ENCODE assay signal across 8 mouse cellular contexts in the genomic region with DNA sequence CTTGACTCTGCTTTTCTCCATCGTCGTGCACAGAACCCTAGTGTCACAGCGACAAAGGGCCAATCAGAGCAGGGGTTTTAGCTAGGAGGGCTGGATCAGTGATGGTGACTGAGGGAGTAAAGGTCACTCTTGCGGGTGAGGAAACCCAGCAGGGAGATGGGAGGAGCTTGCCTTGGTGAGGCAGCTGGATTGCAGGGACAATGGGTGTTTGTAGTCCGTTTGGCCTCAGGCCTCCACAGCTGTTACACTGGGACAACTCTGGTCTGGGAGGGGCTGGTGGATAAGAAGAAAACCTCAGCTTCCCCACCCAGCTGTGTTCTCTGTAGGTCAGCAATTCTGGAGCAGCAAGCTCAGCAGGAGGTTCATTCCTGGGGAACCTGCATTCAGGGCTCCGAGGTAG.
DNase-seq lines count a peak whose midpoint lies in the region; ATAC-seq and TF ChIP-seq lines count a peak whose summit lies in the region.

No protein-coding gene starts in this region.

- H3K4me2 ChIP-seq in neural tube, embryonic 15.5 days = no peak overlapping the region
- no peak overlapping the region for H3K4me2 ChIP-seq in lung, embryonic 16.5 days (ENCODE audit: low read depth, low read length)

- no peaks in the 10 kb centered on the region for H3K4me1 ChIP-seq in cerebellum, adult 2 months (ENCODE audit: control insufficient read depth, insufficient read depth, low read length)
- peaks cover 9% of the 10 kb centered on the region; the same call in 1 of the 2 replicates for H3K4me1 ChIP-seq in neural tube, embryonic 15.5 days
- no peaks in the 10 kb centered on the region for H3K4me1 ChIP-seq in lung, embryonic 16.5 days (replicated peaks; ENCODE audit: control insufficient read depth, insufficient read depth, low read length)
- H3K4me1 ChIP-seq in thymus, adult 2 months (replicated peaks; ENCODE audit: control insufficient read depth, insufficient read depth, low read length) = no peaks in the 10 kb centered on the region

- 0 out of 2 replicates have a peak overlapping the region, but pooled peaks have one; percentile 52 for H3K27ac ChIP-seq in cerebellum, adult 2 months (ENCODE audit: insufficient read depth, low read length)
- no peak overlapping the region for H3K27ac ChIP-seq in neural tube, embryonic 15.5 days (replicated peaks)
- H3K27ac ChIP-seq in lung, embryonic 16.5 days (ENCODE audit: low read length) = no peak overlapping the region
- H3K27ac ChIP-seq in thymus, adult 2 months (ENCODE audit: control insufficient read depth, insufficient read depth, low read length) = no peak overlapping the region

- no peak overlapping the region for H3K4me3 ChIP-seq in cerebellum, adult 2 months (replicated peaks; ENCODE audit: insufficient read depth, low read depth, low read length)
- H3K4me3 ChIP-seq in neural tube, embryonic 15.5 days (replicated peaks) = no peak overlapping the region
- H3K4me3 ChIP-seq in lung, embryonic 16.5 days (ENCODE audit: low read length) = no peak overlapping the region
- H3K4me3 ChIP-seq in thymus, adult 2 months (ENCODE audit: control insufficient read depth, insufficient read depth, low read length) = no peak overlapping the region

- peaks cover 4% of the 10 kb centered on the region; the same call in 1 of the 2 replicates for H3K9me3 ChIP-seq in neural tube, embryonic 15.5 days (replicated peaks)
- no peaks in the 10 kb centered on the region for H3K9me3 ChIP-seq in lung, embryonic 16.5 days (ENCODE audit: control insufficient read depth, low read length)

- ATAC-seq in neural tube, embryonic 15.5 days (ENCODE audit: low FRiP score) = no peak
- peak; percentile 81 for ATAC-seq in lung, embryonic 16.5 days (ENCODE audit: low read depth)
- no peak for ATAC-seq in megakaryocyte, adult 5-6 weeks (ENCODE audit: poor library complexity, severe bottlenecking)

- H3K36me3 ChIP-seq in neural tube, embryonic 15.5 days = no peaks in the 10 kb centered on the region
- no peaks in the 10 kb centered on the region for H3K36me3 ChIP-seq in lung, embryonic 16.5 days (ENCODE audit: control insufficient read depth, insufficient read depth, low read length)
- no peaks in the 10 kb centered on the region for H3K36me3 ChIP-seq in thymus, adult 2 months (ENCODE audit: control insufficient read depth, insufficient read depth, low read length)

- TF ChIP-seq POLR2A in cerebellum, adult 2 months (IDR thresholded peaks at IDR 0.05; ENCODE audit: borderline replicate concordance, insufficient read depth, low read length) = no peak
- no peak for TF ChIP-seq POLR2A in thymus, adult 2 months (IDR thresholded peaks at IDR 0.05; ENCODE audit: control insufficient read depth, extremely low read depth, insufficient read depth, low read length, poor library complexity)

- 51% methylated on average over 6 of the region's 6 CpGs for WGBS in cerebellum, adult 2 months
- 26% methylated on average over 6 of the region's 6 CpGs for WGBS in neural tube, embryonic 15.5 days
- 39% methylated on average over 6 of the region's 6 CpGs for WGBS in lung, embryonic 16.5 days
- 73% methylated on average over 6 of the region's 6 CpGs for WGBS in thymus, adult 2 months

- TF ChIP-seq CTCF in cerebellum, adult 2 months (IDR thresholded peaks at IDR 0.05; ENCODE audit: borderline replicate concordance, insufficient read depth, low read depth, low read length) = no peak
- TF ChIP-seq CTCF in thymus, adult 2 months (IDR thresholded peaks at IDR 0.05; ENCODE audit: borderline replicate concordance, control insufficient read depth, extremely low read depth, insufficient read depth, low read length, poor library complexity) = no peak

- intact Hi-C loops in heart, postnatal 36 days (cut with DNase I) = no loop called here

- H3K27me3 ChIP-seq in cerebellum, adult 2 months (ENCODE audit: control insufficient read depth, insufficient read depth, low read length) = no peaks in the 10 kb centered on the region
- H3K27me3 ChIP-seq in neural tube, embryonic 15.5 days (replicated peaks) = no peaks in the 10 kb centered on the region
- H3K27me3 ChIP-seq in lung, embryonic 16.5 days (ENCODE audit: control insufficient read depth, insufficient read depth, low read depth, low read length) = no peaks in the 10 kb centered on the region
- no peaks in the 10 kb centered on the region for H3K27me3 ChIP-seq in thymus, adult 2 months (ENCODE audit: control insufficient read depth, insufficient read depth, low read length)

- peak in 1 of 2 experiments; percentile 37 for DNase-seq in cerebellum, adult 2 months
- DNase-seq in cerebellum, postnatal 4 days (ENCODE audit: low spot score in 2 of 2) = no peak
- peak; percentile 40 for DNase-seq in neural tube, embryonic 10.5 days (ENCODE audit: extremely low spot score, low spot score)
- peak; percentile 33 to 37 for DNase-seq in heart, postnatal 36 days
- DNase-seq in thymus, adult 2 months = no peak

- H3K9ac ChIP-seq in neural tube, embryonic 15.5 days (replicated peaks) = no peak overlapping the region
- H3K9ac ChIP-seq in lung, embryonic 16.5 days (ENCODE audit: low read length) = no peak overlapping the region

Comparison
In these comparisons a context has a peak if more than half of its experiments do, and no peak if none do; other contexts are left out.
1. DNase-seq: peak in neural tube, embryonic 10.5 days (single experiment) and heart, postnatal 36 days (2 of 2); none in cerebellum, postnatal 4 days (0 of 2) and thymus, adult 2 months (single experiment).